Mouse (Mus musculus): ENCODE measurements around the gene Msrb3. TPM values are rescaled to one million over a fixed set of nuclear protein-coding genes. Genes with fewer than 3 reads are reported as not detected.

Msrb3 gene
- total and polyA plus RNA-seq, 3 experiments = 0.15 TPM; not detected in 1

- Histone ChIP-seq H3K27me3 (ENCODE audit: control insufficient read depth in 1 of 2, insufficient read depth in 2 of 2, low read length in 2 of 2) (no peaks in the 10 kb centered on the region), H3K4me1 (ENCODE audit: control insufficient read depth in 1 of 2, insufficient read depth in 2 of 2, low read length in 2 of 2) (peaks cover 8 to 12% of the 10 kb centered on the region in 2 experiments; a peak in 3 of 4 replicates), H3K36me3 (ENCODE audit: control insufficient read depth in 1 of 2, insufficient read depth in 2 of 2, low read length in 2 of 2) (peaks cover 0 to 11% of the 10 kb centered on the region in 2 experiments; a peak in 2 of 4 replicates), H3K27ac (ENCODE audit: control insufficient read depth, low read depth, low read length) (no peak overlapping the region), H3K4me3 (ENCODE audit: control insufficient read depth in 1 of 2, insufficient read depth in 1 of 2, low read depth in 2 of 2, low read length in 2 of 2) (no peak overlapping the region), H3K9me3 (replicated peaks; ENCODE audit: insufficient read depth, low read length) (no peaks in the 10 kb centered on the region), H3K79me2 (ENCODE audit: control insufficient read depth, insufficient read depth, low read length, poor library complexity) (no peaks in the 10 kb centered on the region), H3K9ac (ENCODE audit: control insufficient read depth, low read depth, low read length, poor library complexity, severe bottlenecking) (no peak overlapping the region)
- no peak for TF ChIP-seq POLR2AphosphoS5 (IDR thresholded peaks at IDR 0.05; ENCODE audit: borderline replicate concordance, low read depth, low read length)
- TF ChIP-seq HCFC1 (IDR thresholded peaks at IDR 0.05; ENCODE audit: low read depth, low read length) = no peak
- no peak for TF ChIP-seq E2F4 (IDR thresholded peaks at IDR 0.05; ENCODE audit: borderline replicate concordance, low read depth, low read length)
- no peak for TF ChIP-seq TCF12 (IDR thresholded peaks at IDR 0.05; ENCODE audit: low read depth, low read length)
- no peak for TF ChIP-seq MYC (IDR thresholded peaks at IDR 0.05; ENCODE audit: low read depth, low read length)
- no peak for TF ChIP-seq EP300 (IDR thresholded peaks at IDR 0.05; ENCODE audit: low read depth in 1 of 2, low read length in 2 of 2)
- no peak for TF ChIP-seq ZKSCAN1 (IDR thresholded peaks at IDR 0.05; ENCODE audit: low read depth, low read length)
- no peak for TF ChIP-seq CHD2 (IDR thresholded peaks at IDR 0.05; ENCODE audit: low read length)
- TF ChIP-seq TAL1 (IDR thresholded peaks at IDR 0.05; ENCODE audit: low read length) = no peak
- TF ChIP-seq JUND (IDR thresholded peaks at IDR 0.05; ENCODE audit: low read depth, low read length) = no peak
- no peak for TF ChIP-seq ZMIZ1 (IDR thresholded peaks at IDR 0.05; ENCODE audit: low read depth, low read length)
- TF ChIP-seq TBP (IDR thresholded peaks at IDR 0.05; ENCODE audit: low read depth, low read length) = no peak
- DNase-seq (ENCODE audit: low read depth, low spot score) = no peak
Measured at GRCm38 (mm10) chr10:120890592-120890991, 8.3 kb downstream of the Msrb3 start.

- no peaks in the 10 kb centered on the region for H3K4me1 ChIP-seq (ENCODE audit: control insufficient read depth in 1 of 2, insufficient read depth in 2 of 2, low read length in 2 of 2)
- no peak for TF ChIP-seq ZC3H11A (IDR thresholded peaks at IDR 0.05; ENCODE audit: low read depth, low read length)
- TF ChIP-seq EP300 (IDR thresholded peaks at IDR 0.05; ENCODE audit: low read depth in 1 of 2, low read length in 2 of 2) = no peak
- TF ChIP-seq TAL1 (IDR thresholded peaks at IDR 0.05; ENCODE audit: low read length) = no peak
- no peak for TF ChIP-seq RCOR1 (IDR thresholded peaks at IDR 0.05; ENCODE audit: low read depth, low read length)
- no peak for TF ChIP-seq KAT2A (conservative IDR thresholded peaks at IDR 0.05; ENCODE audit: low read depth, low read length)
- TF ChIP-seq MAX (IDR thresholded peaks at IDR 0.05; ENCODE audit: low read length) = no peak
- no peak for TF ChIP-seq JUND (IDR thresholded peaks at IDR 0.05; ENCODE audit: low read depth, low read length)
- TF ChIP-seq E2F4 (IDR thresholded peaks at IDR 0.05; ENCODE audit: borderline replicate concordance, low read depth, low read length) = no peak
- TF ChIP-seq USF1 (IDR thresholded peaks at IDR 0.05; ENCODE audit: low read depth, low read length) = no peak
- no peak for TF ChIP-seq SIN3A (IDR thresholded peaks at IDR 0.05; ENCODE audit: low read length)
- no peak for TF ChIP-seq USF2 (IDR thresholded peaks at IDR 0.05; ENCODE audit: borderline replicate concordance in 1 of 2, insufficient read depth in 1 of 2, low read depth in 1 of 2, low read length in 2 of 2)
- no peak for TF ChIP-seq ZNF384 (IDR thresholded peaks at IDR 0.05; ENCODE audit: low read depth, low read length)
- no peak for TF ChIP-seq HCFC1 (IDR thresholded peaks at IDR 0.05; ENCODE audit: low read depth, low read length)
- TF ChIP-seq GABPA (IDR thresholded peaks at IDR 0.05; ENCODE audit: low read depth, low read length) = no peak
- TF ChIP-seq MXI1 (IDR thresholded peaks at IDR 0.05; ENCODE audit: low read depth, low read length) = no peak
- no peak for TF ChIP-seq RAD21 (IDR thresholded peaks at IDR 0.05; ENCODE audit: low read depth, low read length)
- TF ChIP-seq TBP (IDR thresholded peaks at IDR 0.05; ENCODE audit: low read depth, low read length) = no peak
Measured at GRCm38 (mm10) chr10:120888531-120888930, 10.4 kb downstream of the Msrb3 start.

More at GRCm38 (mm10) chr10:120888531-120888930, 10.4 kb downstream of the Msrb3 start:
- Histone ChIP-seq H3K9me3 (replicated peaks; ENCODE audit: insufficient read depth, low read length) (no peaks in the 10 kb centered on the region), H3K27me3 (ENCODE audit: control insufficient read depth in 1 of 2, insufficient read depth in 2 of 2, low read length in 2 of 2) (no peaks in the 10 kb centered on the region), H3K79me2 (ENCODE audit: control insufficient read depth, insufficient read depth, low read length, poor library complexity) (no peaks in the 10 kb centered on the region), H3K9ac (ENCODE audit: control insufficient read depth, low read depth, low read length, poor library complexity, severe bottlenecking) (no peak overlapping the region), H3K36me3 (ENCODE audit: control insufficient read depth in 1 of 2, insufficient read depth in 2 of 2, low read length in 2 of 2) (no peaks in the 10 kb centered on the region), H3K4me3 (ENCODE audit: control insufficient read depth in 1 of 2, insufficient read depth in 1 of 2, low read depth in 2 of 2, low read length in 2 of 2) (no peak overlapping the region), H3K27ac (ENCODE audit: control insufficient read depth, low read depth, low read length) (no peak overlapping the region)
- DNase-seq (ENCODE audit: low read depth, low spot score) = no peak

All from MEL (cell line).